Mouse (Mus musculus) bone marrow macrophage, adult 2 months (primary cell): ENCODE results near the gene Upp1.

Experiments
- CTCF ChIP-seq: IDR thresholded peaks from 2 replicates; pipeline ENCODE4 v1.5.1; 2012; ENCODE audit warnings: low read depth, mild to moderate bottlenecking, low read length, moderate library complexity
- POLR2A ChIP-seq: IDR thresholded peaks from 2 replicates; pipeline ENCODE4 v1.6.1; 2012; ENCODE audit warnings: mild to moderate bottlenecking, low read depth, low read length, borderline replicate concordance

DNA sequence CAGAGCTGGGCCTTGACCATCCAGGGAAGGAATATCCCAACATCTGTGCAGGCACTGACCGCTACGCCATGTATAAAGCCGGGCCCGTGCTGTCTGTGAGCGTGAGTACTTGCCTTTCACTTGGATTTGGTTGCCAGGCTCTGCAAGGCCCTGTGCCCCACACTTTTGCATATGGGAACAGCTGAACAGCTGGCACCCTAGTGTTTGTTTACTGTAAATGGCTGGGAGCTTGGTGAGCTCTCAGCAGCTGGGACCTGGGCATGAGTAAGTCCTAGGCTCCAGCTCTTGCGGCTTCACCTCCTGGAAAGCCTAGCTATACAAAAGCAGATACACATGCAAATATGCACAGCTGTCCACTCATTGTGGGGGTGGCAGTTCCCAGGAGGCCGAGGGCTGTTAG, 13.8 kb downstream of the Upp1 start:
- TF ChIP-seq CTCF: no peak
- no peak for TF ChIP-seq POLR2A
